Comparison of ENCODE assay signal across 12 mouse cellular contexts in genomic region chr9:95060702-95061101, GRCm38 (mm10).
"Had no signal": no experiment of that assay in that cellular context is flagged by ENCODE, and none has a peak within 500 bp of the region (broad histone marks: within the 10 kb centered on the region; RNA-seq: fewer than 3 reads in every experiment).

No protein-coding gene starts in this region.

- DNase-seq: retina, postnatal 1 day; right cerebral cortex, adult 18-20 months; right cerebral cortex, postnatal 14 days; right cerebral cortex, postnatal 25 days; right cerebral cortex, postnatal 4 days; spleen, adult 18-20 months; thymus, adult 18-20 months; thymus, adult 2 months; thymus, postnatal 14 days; thymus, postnatal 25 days; thymus, postnatal 36 days; thymus, postnatal 4 days had no signal
